Mouse (Mus musculus) bone marrow macrophage, adult 2 months (primary cell): Measurements from ENCODE around the gene Rpl37. TPM values are rescaled to one million over a fixed set of nuclear protein-coding genes. Genes with fewer than 3 reads are reported as not detected.
"Not testable (repeated sequence)": the region's sequence is repeated elsewhere in the genome, so short reads cannot be mapped to it uniquely, and the experiment has no call there.

Source experiments
- H3K27ac ChIP-seq: 2 replicates; pipeline ENCODE4 v1.5.1; 2012; ENCODE audit warnings: low read depth, low read length; ENCODE audit not compliant: insufficient read depth
- H3K4me1 ChIP-seq: 2 replicates; pipeline ENCODE4 v1.6.1; 2012; ENCODE audit warnings: low read length; ENCODE audit not compliant: control insufficient read depth, insufficient read depth
- H3K4me3 ChIP-seq: 2 replicates; pipeline ENCODE4 v1.5.1; 2012; ENCODE audit warnings: mild to moderate bottlenecking, low read length, moderate library complexity; ENCODE audit not compliant: insufficient read depth
- CTCF ChIP-seq: IDR thresholded peaks from 2 replicates; pipeline ENCODE4 v1.5.1; 2012; ENCODE audit warnings: low read depth, mild to moderate bottlenecking, low read length, moderate library complexity
- POLR2A ChIP-seq: IDR thresholded peaks from 2 replicates; pipeline ENCODE4 v1.6.1; 2012; ENCODE audit warnings: mild to moderate bottlenecking, low read depth, low read length, borderline replicate concordance
- polyA plus RNA-seq: library from polyadenylated mRNA; stranded (reverse); fragments of >200 nt; gene quantifications from 2 replicates; pipeline ENCODE4 v1.2.4, GENCODE M21; 2012; ENCODE audit not compliant: missing spikeins, insufficient read depth, insufficient read length

Gene Rpl37
- polyA plus RNA-seq, 1 experiment: 766 TPM

DNA sequence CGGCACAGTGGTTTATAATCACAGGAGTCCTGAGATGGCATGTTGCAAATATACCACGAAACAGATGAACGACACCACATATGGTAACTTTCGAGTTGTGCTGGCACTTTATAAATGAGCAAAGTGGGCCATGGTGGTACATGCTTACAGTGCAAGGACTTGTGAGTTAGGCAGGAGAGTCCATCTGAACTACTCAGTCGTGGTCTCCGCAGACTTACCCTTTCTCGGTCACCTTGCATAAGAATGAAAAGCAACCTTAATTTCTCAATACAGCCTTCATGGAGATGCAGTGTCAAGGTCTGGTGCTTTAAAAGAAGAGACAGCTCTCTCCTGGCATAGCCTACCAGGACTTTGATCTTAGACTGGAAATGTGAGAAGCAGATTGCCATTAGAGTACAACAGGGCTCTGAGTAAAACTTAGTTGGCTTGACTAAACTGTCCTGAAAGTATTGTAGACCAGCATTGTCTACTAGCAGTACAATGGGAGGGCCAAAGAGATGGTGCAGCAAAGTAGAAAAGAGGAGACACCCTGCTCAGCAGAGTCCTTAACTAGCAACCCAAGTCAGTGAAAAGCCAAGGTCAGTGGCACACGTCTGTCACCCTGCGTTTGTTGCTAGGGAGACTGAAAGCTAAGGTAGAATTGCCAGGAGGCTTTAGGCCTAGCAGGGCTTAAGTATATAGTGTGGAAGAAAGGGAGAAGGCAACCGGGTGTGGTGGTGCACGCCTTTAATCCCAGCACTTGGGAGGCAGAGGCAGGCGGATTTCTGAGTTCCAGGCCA lies 5.3 kb downstream of the Rpl37 start:
- TF ChIP-seq CTCF: no peak
- no peak for TF ChIP-seq POLR2A
- H3K4me3 ChIP-seq: no peak overlapping the region
- H3K27ac ChIP-seq: no peak overlapping the region
- H3K4me1 ChIP-seq: peaks cover 14% of the 10 kb centered on the region

- peaks cover 19% of the 10 kb centered on the region for H3K4me1 ChIP-seq
- H3K27ac ChIP-seq: peak overlapping the region; percentile 84
- no peak for TF ChIP-seq CTCF
- TF ChIP-seq POLR2A: no peak
- no peak overlapping the region for H3K4me3 ChIP-seq
These were observed 10.0 kb downstream of the Rpl37 start for GRCm38 (mm10) chr15:5126456-5126855.

DNA sequence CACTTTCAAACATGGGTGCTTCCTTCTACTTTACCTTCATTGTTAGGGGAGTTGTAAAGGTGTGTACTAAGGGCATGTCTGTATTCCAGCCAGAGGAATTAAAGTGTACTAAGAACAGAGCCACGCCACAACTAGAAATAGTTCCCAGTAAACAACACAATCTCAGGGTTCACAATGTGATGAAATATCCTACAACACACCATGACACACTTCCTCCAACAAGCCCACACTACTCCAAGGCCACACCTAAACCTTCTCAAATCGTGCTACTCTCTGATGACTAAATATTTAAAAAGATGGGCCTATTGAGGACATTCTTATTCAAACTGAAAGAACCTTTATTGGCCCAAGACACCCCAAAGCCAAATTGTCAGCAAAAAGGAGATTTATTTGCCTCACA lies 11.0 kb downstream of the Rpl37 start:
- H3K27ac ChIP-seq: peak overlapping the region; percentile 84; the same call in 1 of the 2 replicates
- no peak overlapping the region for H3K4me3 ChIP-seq
- peaks cover 19% of the 10 kb centered on the region for H3K4me1 ChIP-seq
- TF ChIP-seq POLR2A (no peak), CTCF (no peak)

DNA sequence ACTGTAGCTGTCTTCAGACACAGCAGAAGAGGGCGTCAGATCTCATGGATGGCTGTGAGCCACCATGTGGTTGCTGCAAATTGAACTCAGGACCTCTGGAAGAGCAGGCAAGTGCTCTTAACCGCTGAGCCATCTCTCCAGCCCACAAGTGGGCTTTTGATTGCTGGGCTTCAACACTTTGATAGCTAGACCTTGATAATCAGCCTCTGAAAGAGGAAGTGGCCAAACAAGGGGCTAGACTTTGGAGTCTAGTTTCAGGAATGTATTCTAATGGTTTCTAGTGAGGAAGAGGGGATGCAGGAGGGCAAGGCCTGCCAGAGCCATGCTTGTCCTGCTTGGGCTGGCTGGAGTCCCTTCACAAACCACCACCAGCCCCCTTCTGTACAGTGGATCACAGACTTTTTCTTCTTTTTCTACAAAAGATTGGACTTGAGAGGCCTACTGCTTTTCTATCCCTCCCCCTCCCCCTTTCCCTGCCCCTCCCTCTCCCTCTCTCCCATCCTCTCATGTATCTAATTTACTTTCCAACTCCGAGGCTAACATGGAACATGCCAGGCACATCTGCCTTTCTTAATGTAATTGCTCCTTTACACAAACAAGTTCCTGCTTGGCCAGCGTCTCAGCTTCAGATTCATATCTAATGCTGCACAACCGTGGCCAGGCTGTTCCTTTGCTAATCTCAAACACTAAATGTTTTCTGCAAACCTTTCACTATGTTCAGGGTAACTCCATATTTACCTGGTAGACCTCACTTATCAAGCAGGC lies 11.9 kb downstream of the Rpl37 start:
- Histone ChIP-seq H3K27ac (no peak overlapping the region), H3K4me1 (peaks cover 21% of the 10 kb centered on the region), H3K4me3 (no peak overlapping the region)
- TF ChIP-seq POLR2A (no peak), CTCF (no peak)

DNA sequence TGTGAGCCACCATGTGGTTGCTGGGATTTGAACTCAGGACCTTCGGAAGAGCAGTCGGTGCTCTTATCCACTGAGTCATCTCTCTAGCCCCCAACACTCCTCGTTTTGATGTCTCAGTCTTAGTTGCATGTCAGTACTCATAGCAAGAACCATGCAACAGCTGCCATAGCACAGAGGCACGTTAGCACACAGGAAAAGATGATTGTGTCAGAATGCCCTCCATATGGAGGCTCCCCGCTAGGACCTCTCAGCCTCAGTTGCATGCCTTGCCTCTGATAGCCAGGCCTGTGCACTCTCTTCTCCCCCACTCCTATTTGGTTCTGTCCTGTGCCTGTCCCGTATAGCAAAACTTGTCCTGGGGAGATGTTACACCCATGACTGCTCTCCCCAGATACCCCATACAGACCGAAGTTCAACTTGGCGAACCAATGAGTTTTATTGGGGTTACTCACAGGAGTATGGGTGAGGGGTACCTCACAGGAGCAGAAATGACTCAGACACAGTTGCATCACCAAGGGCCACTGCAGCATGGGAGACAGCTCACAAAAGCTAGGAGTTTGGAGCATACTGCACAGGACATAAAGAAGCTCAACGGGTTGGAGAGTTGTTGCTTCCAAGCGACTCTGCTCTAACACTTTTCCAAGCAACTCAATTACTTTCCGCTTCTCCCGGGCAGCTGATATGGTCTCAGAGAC lies 12.8 kb downstream of the Rpl37 start:
- H3K27ac ChIP-seq: no peak overlapping the region
- no peak overlapping the region for H3K4me3 ChIP-seq
- peaks cover 26% of the 10 kb centered on the region for H3K4me1 ChIP-seq
- TF ChIP-seq CTCF (no peak), POLR2A (no peak)

DNA sequence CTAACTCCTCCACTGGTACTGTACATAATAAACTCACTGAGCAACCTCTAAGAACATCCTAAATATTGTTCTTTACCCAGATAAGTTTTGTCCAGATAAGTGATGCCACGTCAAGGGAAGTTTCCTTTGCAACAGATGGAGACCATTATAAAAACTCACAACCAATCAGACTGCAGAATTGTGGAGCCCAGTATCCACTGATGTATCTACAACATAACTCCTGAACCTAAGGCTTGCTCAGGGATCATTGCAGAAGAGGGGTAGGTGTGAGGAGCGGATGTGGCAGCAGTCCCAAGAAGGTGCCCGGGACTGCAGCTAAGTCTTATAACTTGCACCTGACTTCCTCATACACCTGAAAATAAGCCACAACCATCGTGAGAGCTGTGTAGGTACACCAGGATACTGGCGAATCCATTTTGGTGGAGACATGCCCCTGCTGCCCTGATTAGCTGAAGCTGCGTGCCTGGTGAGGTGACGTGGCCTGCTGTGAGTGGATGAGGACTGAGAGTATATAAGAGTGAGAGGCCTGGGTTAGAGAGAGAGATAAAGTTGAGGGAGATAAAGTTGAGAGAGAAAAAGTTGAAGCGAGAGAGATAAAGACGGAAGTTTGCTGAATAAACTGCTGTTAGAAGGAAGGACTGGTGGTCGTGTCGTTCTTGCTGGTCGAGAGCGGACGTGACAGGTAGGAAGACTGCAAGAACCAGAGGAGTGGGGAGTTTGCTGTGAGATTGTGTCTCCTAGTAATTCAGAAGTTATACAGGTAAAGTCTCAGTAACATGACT lies 14.6 kb downstream of the Rpl37 start:
- H3K27ac ChIP-seq, H3K4me3 ChIP-seq: not testable (repeated sequence)
- peaks cover 37% of the 10 kb centered on the region for H3K4me1 ChIP-seq

- TF ChIP-seq POLR2A: no peak
- no peak for TF ChIP-seq CTCF
- H3K27ac ChIP-seq: peak overlapping the region; percentile 52; the same call in 1 of the 2 replicates
- H3K4me3 ChIP-seq: no peak overlapping the region
- H3K4me1 ChIP-seq: peaks cover 27% of the 10 kb centered on the region
These were observed 16.9 kb downstream of the Rpl37 start for GRCm38 (mm10) chr15:5133301-5133700.

DNA sequence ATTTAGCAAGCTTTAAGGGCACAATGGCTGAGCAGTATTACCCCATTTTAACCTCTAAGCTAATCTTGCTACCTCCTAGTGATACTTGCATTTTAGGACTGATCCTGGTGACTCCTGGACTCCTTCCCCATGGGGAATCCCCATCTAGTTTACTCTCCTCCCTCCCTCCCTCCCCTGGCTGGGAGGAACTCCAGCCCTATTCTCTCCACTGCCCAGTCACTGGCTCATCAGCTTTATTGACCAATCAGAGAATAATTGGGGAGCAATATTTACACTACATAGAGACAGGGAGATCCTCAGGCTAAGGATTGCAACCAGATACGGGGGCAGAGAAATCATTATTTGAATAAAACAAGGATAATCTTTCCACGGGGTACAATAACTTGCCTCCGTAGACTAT lies 17.7 kb downstream of the Rpl37 start:
- Histone ChIP-seq H3K4me1 (peaks cover 26% of the 10 kb centered on the region), H3K27ac (no peak overlapping the region), H3K4me3 (no peak overlapping the region)
- TF ChIP-seq POLR2A: no peak
- TF ChIP-seq CTCF: no peak

- peaks cover 21% of the 10 kb centered on the region for H3K4me1 ChIP-seq
These were observed 18.6 kb downstream of the Rpl37 start for GRCm38 (mm10) chr15:5134945-5135483.

More at GRCm38 (mm10) chr15:5134945-5135483, 18.6 kb downstream of the Rpl37 start:
- Histone ChIP-seq H3K27ac (no peak overlapping the region), H3K4me3 (no peak overlapping the region)
- TF ChIP-seq POLR2A: no peak
- no peak for TF ChIP-seq CTCF
